Mouse (Mus musculus): ENCODE measurements at regions not wholly inside any gene's neighbourhood (a gene's known extent, or its start where the extent isn't known, plus 50 kb on each side); places are given as distances from the start of the nearest gene placed in this dataset.

GRCm38 (mm10) chr13:113446226-113446625 lies 153.3 kb downstream of the BC067074 start:
- TF ChIP-seq CTCF (IDR thresholded peaks at IDR 0.05; ENCODE audit: extremely low read depth, insufficient read depth, insufficient read length, insufficient replicate concordance) (no peak), POLR2A (IDR thresholded peaks at IDR 0.05; ENCODE audit: low read depth, low read length) (no peak)
